Mouse (Mus musculus): ENCODE measurements around the gene Tes.

Gene Tes

GRCm38 (mm10) chr6:17079304-17079703 is 14.4 kb downstream of the Tes start:
- DNase-seq (ENCODE audit: low spot score) = no peak

GRCm38 (mm10) chr6:17079826-17080225 is 14.9 kb downstream of the Tes start:
- no peak for DNase-seq (ENCODE audit: low spot score)

GRCm38 (mm10) chr6:17082238-17082637 is 17.3 kb downstream of the Tes start:
- no peak for DNase-seq (ENCODE audit: low spot score)

- no peak for DNase-seq (ENCODE audit: low spot score)
Measured at GRCm38 (mm10) chr6:17082800-17083199, 17.9 kb downstream of the Tes start.

- DNase-seq (ENCODE audit: low spot score) = peak; percentile 33
Measured at GRCm38 (mm10) chr6:17087485-17087884, 22.5 kb downstream of the Tes start.

GRCm38 (mm10) chr6:17097301-17097700 is 32.4 kb downstream of the Tes start:
- DNase-seq (ENCODE audit: low spot score) = no peak

GRCm38 (mm10) chr6:17098559-17098958 is 33.6 kb downstream of the Tes start:
- no peak for DNase-seq (ENCODE audit: low spot score)

GRCm38 (mm10) chr6:17099477-17100130 is 34.7 kb downstream of the Tes start:
- no peak for DNase-seq (ENCODE audit: low spot score)

- peak; percentile 12 for DNase-seq (ENCODE audit: low spot score)
Measured at GRCm38 (mm10) chr6:17105714-17106113, 40.8 kb downstream of the Tes start.

GRCm38 (mm10) chr6:17106493-17106892 is 41.5 kb downstream of the Tes start:
- no peak for DNase-seq (ENCODE audit: low spot score)

- DNase-seq (ENCODE audit: low spot score) = no peak
Measured at GRCm38 (mm10) chr6:17109204-17109603, 44.3 kb downstream of the Tes start.

- DNase-seq (ENCODE audit: low spot score) = no peak
Measured at GRCm38 (mm10) chr6:17110564-17111100, 45.7 kb downstream of the Tes start.

- no peak for DNase-seq (ENCODE audit: low spot score)
Measured at GRCm38 (mm10) chr6:17112081-17112480, 47.1 kb downstream of the Tes start.

GRCm38 (mm10) chr6:17112990-17113389 is 48.0 kb downstream of the Tes start:
- DNase-seq (ENCODE audit: low spot score) = no peak

- no peak for DNase-seq (ENCODE audit: low spot score)
Measured at GRCm38 (mm10) chr6:17114588-17114987, 49.6 kb downstream of the Tes start.

GRCm38 (mm10) chr6:17115046-17115790 is 50.3 kb downstream of the Tes start:
- no peak for DNase-seq (ENCODE audit: low spot score)

GRCm38 (mm10) chr6:17119521-17120232 is 54.7 kb downstream of the Tes start:
- no peak for DNase-seq (ENCODE audit: low spot score)

- DNase-seq (ENCODE audit: low spot score) = no peak
Measured at GRCm38 (mm10) chr6:17140021-17140420, 75.1 kb downstream of the Tes start.

GRCm38 (mm10) chr6:17142577-17143359 is 77.8 kb downstream of the Tes start:
- DNase-seq (ENCODE audit: low spot score) = no peak

GRCm38 (mm10) chr6:17151071-17151715 is 86.2 kb downstream of the Tes start:
- no peak for DNase-seq (ENCODE audit: low spot score)

GRCm38 (mm10) chr6:17152551-17152950 is 87.6 kb downstream of the Tes start:
- no peak for DNase-seq (ENCODE audit: low spot score)
